Mouse (Mus musculus): Measurements from ENCODE around the gene Rgs6. TPM values are rescaled to one million over a fixed set of nuclear protein-coding genes. Genes with fewer than 3 reads are reported as not detected.

Rgs6 gene
- polyA plus RNA-seq, 1 experiment from 2014 or later = 2.6 TPM

DNA sequence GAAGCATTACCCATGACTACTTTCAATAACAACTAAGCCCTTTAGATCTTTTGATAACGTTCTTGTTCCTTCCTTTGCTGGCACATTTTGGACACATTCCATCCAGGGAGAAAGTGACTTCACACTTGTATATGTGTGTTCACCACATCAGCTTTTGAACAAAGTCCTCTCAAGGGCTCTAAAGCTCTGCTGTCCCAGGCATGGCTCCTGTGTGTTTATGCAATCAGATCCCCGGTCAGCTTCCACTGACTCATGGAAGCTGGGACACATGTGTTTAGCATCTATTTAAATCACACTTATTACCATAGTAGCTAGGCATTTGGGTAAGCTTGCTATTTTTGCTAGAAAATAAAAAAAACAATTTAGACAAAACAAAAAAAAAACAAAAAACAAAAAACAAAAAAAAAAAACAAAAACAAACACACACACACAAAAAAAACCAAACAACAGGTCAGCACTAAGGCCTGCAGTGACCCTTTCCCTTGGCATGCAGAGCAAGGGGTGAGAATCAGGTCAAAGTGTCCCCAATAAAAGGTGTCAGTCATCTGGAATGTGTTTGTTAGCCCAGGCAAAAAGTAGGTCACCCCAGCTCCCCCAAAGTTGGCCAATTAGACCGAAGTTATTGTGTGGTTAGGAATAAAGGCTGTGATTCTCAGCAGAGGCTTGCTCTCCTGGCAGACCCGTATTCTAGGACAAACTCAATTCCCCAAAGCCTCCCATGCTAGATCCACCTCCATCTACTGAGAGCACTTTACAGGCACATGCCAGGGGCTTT lies 267.4 kb downstream of the Rgs6 start:
- no peak for DNase-seq (ENCODE audit: low spot score)
- no peaks in the 10 kb centered on the region for H3K36me3 ChIP-seq (ENCODE audit: control insufficient read depth, insufficient read depth, low read length)
- no peak overlapping the region for H3K27ac ChIP-seq (replicated peaks; ENCODE audit: low read depth, low read length)

DNA sequence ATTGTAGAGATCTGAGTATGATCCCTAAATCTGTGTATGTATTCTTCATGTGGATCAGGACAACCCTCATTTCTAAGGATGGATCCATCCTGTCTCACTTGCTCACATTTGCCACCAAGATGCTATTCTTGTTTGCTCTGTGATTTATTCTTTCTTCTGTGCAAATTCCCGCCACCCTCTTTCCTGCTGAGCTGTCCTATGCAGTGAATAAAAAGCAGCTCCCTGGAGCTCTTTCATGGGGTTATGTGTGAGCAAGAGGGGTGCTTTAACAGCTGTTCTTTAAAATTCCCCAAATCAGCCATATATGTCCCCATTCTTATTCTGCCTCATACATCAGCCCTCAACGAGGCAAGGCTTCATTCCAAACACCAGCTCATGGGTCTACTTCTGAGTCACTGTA lies 277.6 kb downstream of the Rgs6 start:
- ATAC-seq (ENCODE audit: low read depth) = no peak
- Histone ChIP-seq H3K27me3 (replicated peaks; ENCODE audit: control insufficient read depth, insufficient read depth, low read length) (no peaks in the 10 kb centered on the region), H3K9me3 (ENCODE audit: control insufficient read depth, low read length) (no peaks in the 10 kb centered on the region), H3K4me3 (ENCODE audit: low read depth, low read length) (no peak overlapping the region), H3K4me2 (ENCODE audit: low read depth, low read length) (no peak overlapping the region), H3K27ac (replicated peaks; ENCODE audit: low read depth, low read length) (no peak overlapping the region), H3K9ac (ENCODE audit: low read depth, low read length) (no peak overlapping the region), H3K36me3 (ENCODE audit: control insufficient read depth, insufficient read depth, low read length) (no peaks in the 10 kb centered on the region), H3K4me1 (ENCODE audit: control insufficient read depth, insufficient read depth, low read length) (no peaks in the 10 kb centered on the region)
- no peak for DNase-seq (ENCODE audit: low spot score)
- WGBS = 60% methylated on average over 2 of the region's 2 CpGs

More for the DNA sequence above, 267.4 kb downstream of the Rgs6 start:
- Histone ChIP-seq H3K9me3 (ENCODE audit: control insufficient read depth, low read length) (no peaks in the 10 kb centered on the region), H3K4me2 (ENCODE audit: low read depth, low read length) (no peak overlapping the region), H3K9ac (ENCODE audit: low read depth, low read length) (no peak overlapping the region), H3K4me3 (ENCODE audit: low read depth, low read length) (no peak overlapping the region), H3K27me3 (replicated peaks; ENCODE audit: control insufficient read depth, insufficient read depth, low read length) (no peaks in the 10 kb centered on the region), H3K4me1 (ENCODE audit: control insufficient read depth, insufficient read depth, low read length) (no peaks in the 10 kb centered on the region)
- no peak for ATAC-seq (ENCODE audit: low read depth)
- 53% methylated on average over 4 of the region's 4 CpGs for WGBS

DNA sequence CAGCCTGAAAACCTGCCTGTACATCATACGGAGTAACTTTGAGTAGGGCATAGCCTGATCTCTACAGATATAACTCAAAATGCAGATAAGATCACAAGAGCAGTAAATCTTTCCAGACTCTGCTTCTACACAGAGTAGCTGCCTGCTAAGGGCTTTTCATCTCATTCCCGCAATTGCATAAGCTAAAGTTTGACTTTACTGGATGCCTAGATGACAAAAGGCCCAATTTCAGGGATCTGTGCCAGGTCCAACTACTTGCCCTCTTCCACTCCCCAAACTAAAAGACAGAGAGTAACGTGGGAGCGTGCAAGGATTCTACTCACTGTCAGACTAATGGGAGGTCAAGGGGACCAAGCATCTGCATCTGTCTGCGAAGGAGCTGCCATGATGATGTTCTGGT lies 292.6 kb downstream of the Rgs6 start:
- Histone ChIP-seq H3K4me2 (ENCODE audit: low read depth, low read length) (no peak overlapping the region), H3K9ac (ENCODE audit: low read depth, low read length) (no peak overlapping the region), H3K27ac (replicated peaks; ENCODE audit: low read depth, low read length) (no peak overlapping the region), H3K36me3 (ENCODE audit: control insufficient read depth, insufficient read depth, low read length) (no peaks in the 10 kb centered on the region), H3K4me1 (ENCODE audit: control insufficient read depth, insufficient read depth, low read length) (no peaks in the 10 kb centered on the region), H3K9me3 (ENCODE audit: control insufficient read depth, low read length) (no peaks in the 10 kb centered on the region), H3K4me3 (ENCODE audit: low read depth, low read length) (no peak overlapping the region), H3K27me3 (replicated peaks; ENCODE audit: control insufficient read depth, insufficient read depth, low read length) (no peaks in the 10 kb centered on the region)
- WGBS = 88% methylated on average over 5 of the region's 5 CpGs
- ATAC-seq (ENCODE audit: low read depth) (no peak), DNase-seq (ENCODE audit: low spot score) (no peak)

DNA sequence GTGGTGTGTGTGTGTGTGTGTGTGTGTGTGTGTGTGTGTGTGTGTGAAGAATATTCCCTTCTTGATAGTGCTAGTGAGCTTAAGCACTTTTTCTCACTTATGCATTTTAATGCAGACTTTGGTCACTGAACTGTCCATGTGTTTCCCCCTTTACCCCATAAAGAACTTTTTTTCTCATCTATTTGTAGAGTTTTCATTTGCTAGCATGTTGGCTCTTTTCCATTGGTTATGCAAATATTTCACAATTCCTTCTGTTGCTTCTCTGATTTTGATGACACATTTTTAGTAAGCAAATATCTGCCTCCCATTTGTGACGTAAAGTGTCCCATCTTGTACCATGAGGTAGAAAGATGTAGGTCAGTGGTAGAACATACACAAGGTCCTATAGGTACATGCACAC lies 295.0 kb downstream of the Rgs6 start:
- Histone ChIP-seq H3K9me3 (ENCODE audit: control insufficient read depth, low read length) (no peaks in the 10 kb centered on the region), H3K4me3 (ENCODE audit: low read depth, low read length) (no peak overlapping the region), H3K27ac (replicated peaks; ENCODE audit: low read depth, low read length) (no peak overlapping the region), H3K36me3 (ENCODE audit: control insufficient read depth, insufficient read depth, low read length) (no peaks in the 10 kb centered on the region), H3K4me1 (ENCODE audit: control insufficient read depth, insufficient read depth, low read length) (no peaks in the 10 kb centered on the region), H3K9ac (ENCODE audit: low read depth, low read length) (no peak overlapping the region), H3K27me3 (replicated peaks; ENCODE audit: control insufficient read depth, insufficient read depth, low read length) (no peaks in the 10 kb centered on the region), H3K4me2 (ENCODE audit: low read depth, low read length) (no peak overlapping the region)
- DNase-seq (ENCODE audit: low spot score) (no peak), ATAC-seq (ENCODE audit: low read depth) (no peak)
- 88% methylated on average over 1 of the region's 1 CpGs for WGBS

DNA sequence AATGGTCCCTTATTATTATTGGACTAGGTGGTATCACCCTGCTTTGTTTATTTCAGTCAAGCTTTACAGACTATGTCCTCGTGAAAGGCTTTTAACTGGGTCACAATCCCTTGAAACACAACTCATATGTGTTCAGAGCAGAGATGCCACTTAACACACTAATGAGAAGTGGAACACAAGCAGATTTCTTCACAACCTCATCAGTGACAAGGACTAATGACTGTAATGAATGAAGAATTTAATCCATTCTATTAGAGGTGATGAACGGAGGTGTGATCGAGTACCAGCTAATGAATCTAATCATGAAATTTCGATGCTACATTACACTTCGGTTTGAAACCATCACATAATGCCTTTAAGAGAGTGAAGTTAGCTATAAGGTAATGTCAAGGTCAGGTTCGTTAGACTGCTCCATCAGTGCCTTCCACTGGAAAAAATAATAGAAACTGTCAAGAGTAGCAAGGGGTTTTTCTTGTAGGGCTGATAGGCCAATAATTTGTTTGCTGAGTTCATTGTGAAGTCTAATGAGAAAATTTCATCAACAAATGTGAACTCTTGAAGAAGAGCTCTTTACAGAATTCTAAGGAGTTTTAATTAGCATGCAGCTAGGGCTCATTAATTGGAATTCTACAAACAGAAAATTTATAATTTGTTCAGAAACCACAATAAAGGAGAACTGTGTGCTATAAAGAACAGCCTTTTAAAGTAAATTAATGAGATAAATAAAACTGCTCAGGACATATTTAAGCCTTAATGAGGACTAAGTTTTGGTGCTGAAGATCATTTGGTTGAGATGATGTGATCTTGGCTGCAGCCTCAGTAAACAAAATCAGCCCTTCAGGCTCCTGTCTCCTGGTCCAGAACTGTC lies 307.1 kb downstream of the Rgs6 start:
- no peak overlapping the region for H3K4me3 ChIP-seq (ENCODE audit: low read depth, low read length)
- no peak overlapping the region for H3K9ac ChIP-seq (ENCODE audit: low read depth, low read length)
- no peaks in the 10 kb centered on the region for H3K9me3 ChIP-seq (ENCODE audit: control insufficient read depth, low read length)
- ATAC-seq (ENCODE audit: low read depth) (no peak), DNase-seq (ENCODE audit: low spot score) (no peak)
- H3K36me3 ChIP-seq (ENCODE audit: control insufficient read depth, insufficient read depth, low read length) = no peaks in the 10 kb centered on the region
- H3K4me2 ChIP-seq (ENCODE audit: low read depth, low read length) = no peak overlapping the region
- WGBS = 82% methylated on average over 6 of the region's 6 CpGs
- H3K27ac ChIP-seq (replicated peaks; ENCODE audit: low read depth, low read length) = no peak overlapping the region
- H3K4me1 ChIP-seq (ENCODE audit: control insufficient read depth, insufficient read depth, low read length) = no peaks in the 10 kb centered on the region
- no peaks in the 10 kb centered on the region for H3K27me3 ChIP-seq (replicated peaks; ENCODE audit: control insufficient read depth, insufficient read depth, low read length)

DNA sequence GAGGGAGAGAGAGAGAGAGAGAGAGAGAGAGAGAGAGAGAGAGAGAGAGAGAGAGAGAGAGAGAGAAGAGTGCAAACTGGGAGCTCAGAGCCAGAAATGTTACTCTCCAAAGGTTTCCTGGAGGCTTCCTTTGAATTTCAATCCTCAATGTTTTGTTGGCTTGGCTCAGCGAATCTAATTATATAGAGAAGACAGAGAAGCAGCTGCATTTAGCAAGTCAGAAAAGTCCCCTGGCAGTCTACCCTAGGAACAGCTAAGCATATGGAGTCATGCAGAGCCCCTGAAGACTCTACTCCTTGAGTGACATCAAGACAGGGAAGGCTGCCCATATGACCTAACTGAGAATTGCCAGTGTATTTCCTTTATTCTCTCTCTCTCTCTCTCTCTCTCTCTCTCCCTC lies 317.7 kb downstream of the Rgs6 start:
- Histone ChIP-seq H3K4me1 (ENCODE audit: control insufficient read depth, insufficient read depth, low read length) (no peaks in the 10 kb centered on the region), H3K36me3 (ENCODE audit: control insufficient read depth, insufficient read depth, low read length) (no peaks in the 10 kb centered on the region), H3K4me3 (ENCODE audit: low read depth, low read length) (no peak overlapping the region), H3K4me2 (ENCODE audit: low read depth, low read length) (no peak overlapping the region), H3K9me3 (ENCODE audit: control insufficient read depth, low read length) (0 out of 2 replicates have a peak, but pooled peaks cover 3% of the 10 kb centered on the region), H3K27me3 (replicated peaks; ENCODE audit: control insufficient read depth, insufficient read depth, low read length) (no peaks in the 10 kb centered on the region), H3K9ac (ENCODE audit: low read depth, low read length) (no peak overlapping the region), H3K27ac (replicated peaks; ENCODE audit: low read depth, low read length) (no peak overlapping the region; the same call in 1 of the 2 replicates)
- WGBS = 40% methylated on average over 1 of the region's 1 CpGs
- ATAC-seq (ENCODE audit: low read depth) = no peak
- peak; percentile 88 for DNase-seq (ENCODE audit: low spot score)

DNA sequence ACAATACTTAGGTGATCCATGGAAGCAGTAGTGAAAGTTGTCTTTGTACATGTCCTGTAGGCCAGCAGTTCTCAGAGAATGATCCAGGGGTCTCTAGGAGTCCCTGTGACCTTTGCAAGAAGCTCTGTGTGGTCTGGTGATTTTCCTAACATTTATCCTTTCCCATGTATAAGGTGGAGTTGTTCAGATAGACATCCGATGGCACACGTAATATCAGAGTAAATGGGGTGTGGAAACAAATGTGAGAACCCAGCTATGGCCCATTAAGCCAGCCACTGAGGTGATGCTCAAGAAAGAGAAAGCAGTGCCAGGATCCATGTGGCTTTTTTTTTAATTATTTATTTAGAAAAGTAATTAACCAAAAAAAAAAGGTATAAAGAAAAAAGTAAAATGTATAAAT lies 322.8 kb downstream of the Rgs6 start:
- DNase-seq (ENCODE audit: low spot score) = no peak

DNA sequence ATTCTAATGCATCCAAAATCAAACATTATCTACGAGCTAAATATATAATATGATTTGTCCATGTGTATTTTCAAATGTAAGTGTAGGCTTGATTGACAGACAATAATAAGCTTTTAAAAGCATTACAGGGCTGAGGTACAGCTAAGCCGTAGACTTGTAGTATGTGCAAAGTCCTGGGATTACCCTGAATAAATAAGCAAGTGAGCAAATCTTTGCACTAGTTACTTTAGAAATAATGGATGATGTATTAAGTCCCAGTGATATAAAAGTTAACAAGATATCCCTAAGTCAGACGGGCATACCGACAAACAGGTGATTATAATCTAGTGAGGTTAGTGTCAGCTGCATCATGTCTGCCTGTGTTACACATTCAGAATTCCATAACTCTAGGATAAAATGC lies 326.0 kb downstream of the Rgs6 start:
- Histone ChIP-seq H3K4me1 (ENCODE audit: control insufficient read depth, insufficient read depth, low read length) (no peaks in the 10 kb centered on the region), H3K27ac (replicated peaks; ENCODE audit: low read depth, low read length) (no peak overlapping the region), H3K9me3 (ENCODE audit: control insufficient read depth, low read length) (no peaks in the 10 kb centered on the region), H3K36me3 (ENCODE audit: control insufficient read depth, insufficient read depth, low read length) (no peaks in the 10 kb centered on the region), H3K4me3 (ENCODE audit: low read depth, low read length) (no peak overlapping the region), H3K4me2 (ENCODE audit: low read depth, low read length) (no peak overlapping the region), H3K9ac (ENCODE audit: low read depth, low read length) (no peak overlapping the region), H3K27me3 (replicated peaks; ENCODE audit: control insufficient read depth, insufficient read depth, low read length) (no peaks in the 10 kb centered on the region)
- DNase-seq (ENCODE audit: low spot score) (no peak), ATAC-seq (ENCODE audit: low read depth) (no peak)
- WGBS = 69% methylated on average over 4 of the region's 4 CpGs

More for the DNA sequence above, 322.8 kb downstream of the Rgs6 start:
- H3K36me3 ChIP-seq (ENCODE audit: control insufficient read depth, insufficient read depth, low read length) = no peaks in the 10 kb centered on the region
- WGBS = 89% methylated on average over 2 of the region's 2 CpGs
- ATAC-seq (ENCODE audit: low read depth) = no peak
- H3K27me3 ChIP-seq (replicated peaks; ENCODE audit: control insufficient read depth, insufficient read depth, low read length) = no peaks in the 10 kb centered on the region
- no peak overlapping the region for H3K9ac ChIP-seq (ENCODE audit: low read depth, low read length)
- no peak overlapping the region for H3K4me2 ChIP-seq (ENCODE audit: low read depth, low read length)
- H3K27ac ChIP-seq (replicated peaks; ENCODE audit: low read depth, low read length) = no peak overlapping the region
- no peaks in the 10 kb centered on the region for H3K9me3 ChIP-seq (ENCODE audit: control insufficient read depth, low read length)
- no peaks in the 10 kb centered on the region for H3K4me1 ChIP-seq (ENCODE audit: control insufficient read depth, insufficient read depth, low read length)
- H3K4me3 ChIP-seq (ENCODE audit: low read depth, low read length) = no peak overlapping the region
